Mouse (Mus musculus) common myeloid progenitor, adult 5-6 weeks (primary cell): ENCODE results near the gene 9330159F19Rik. TPM values are rescaled to one million over a fixed set of nuclear protein-coding genes. Genes with fewer than 3 reads are reported as not detected.

ENCODE experiments used
- total RNA-seq: library from RNA; stranded (forward); fragments of 200-1000, 187-1606 nt; gene quantifications from 2 replicates; pipeline ENCODE4 v1.2.3, GENCODE M21; 2017

Gene 9330159F19Rik
- total RNA-seq, 1 experiment from 2014 or later = not detected

Other genes with a start within 250 kb of the 9330159F19Rik start
- not detected in 2 replicates for gene 2310057J18Rik, start 225.3 kb upstream of the 9330159F19Rik start, total RNA-seq
- not detected in 2 replicates for gene Soga3, start 67.8 kb upstream of the 9330159F19Rik start, total RNA-seq
- gene Gm49353, start 12.7 kb upstream of the 9330159F19Rik start, total RNA-seq = not detected in 2 replicates
- gene Echdc1, start 101.6 kb downstream of the 9330159F19Rik start, total RNA-seq = 38.2 and 51.8 TPM in 2 replicates
- 45.1 and 65.0 TPM in 2 replicates for gene Rnf146, start 150.8 kb downstream of the 9330159F19Rik start, total RNA-seq